Mouse (Mus musculus): Measurements from ENCODE around the gene Pfkfb4. TPM values are rescaled to one million over a fixed set of nuclear protein-coding genes. Genes with fewer than 3 reads are reported as not detected.

Pfkfb4 gene
- polyA plus RNA-seq, 1 experiment, result 4.4 TPM

- H3K27me3 ChIP-seq (ENCODE audit: control insufficient read depth, insufficient read depth, insufficient read length), result no peaks in the 10 kb centered on the region
- no peak overlapping the region for H3K4me3 ChIP-seq
- H3ac ChIP-seq (ENCODE audit: control insufficient read depth, insufficient read length), result no peak overlapping the region
- peaks cover 19% of the 10 kb centered on the region for H3K36me3 ChIP-seq (ENCODE audit: control insufficient read depth, insufficient read depth)
- H3K4me2 ChIP-seq (ENCODE audit: low read depth), result no peak overlapping the region
- no peaks in the 10 kb centered on the region for H3K79me2 ChIP-seq (ENCODE audit: control insufficient read depth, insufficient read depth)
- TF ChIP-seq CEBPB (IDR thresholded peaks at IDR 0.05; ENCODE audit: insufficient read depth, poor library complexity, severe bottlenecking) (no peak), MYOG (IDR thresholded peaks at IDR 0.05; ENCODE audit: control insufficient read depth in 1 of 3, insufficient read depth in 1 of 3, insufficient read length in 2 of 3, low read depth in 2 of 3) (no peak), E2F4 (IDR thresholded peaks at IDR 0.05; ENCODE audit: insufficient read depth) (no peak), USF1 (IDR thresholded peaks at IDR 0.05; ENCODE audit: low read depth) (no peak), TCF12 (IDR thresholded peaks at IDR 0.05; ENCODE audit: insufficient read depth, poor library complexity, severe bottlenecking) (no peak), MYOD1 (IDR thresholded peaks at IDR 0.05; ENCODE audit: control insufficient read depth in 1 of 3, insufficient read length in 2 of 3, low read depth in 2 of 3) (no peak), REST (IDR thresholded peaks at IDR 0.05; ENCODE audit: insufficient read depth, insufficient read length) (no peak), POLR2AphosphoS2 (IDR thresholded peaks at IDR 0.05; ENCODE audit: insufficient read length, low read depth) (no peak), POLR2A (IDR thresholded peaks at IDR 0.05; ENCODE audit: insufficient read length, low read depth) (no peak), MAX (IDR thresholded peaks at IDR 0.05; ENCODE audit: low read depth) (no peak), TCF3 (IDR thresholded peaks at IDR 0.05; ENCODE audit: insufficient read length, low read depth) (no peak), SRF (IDR thresholded peaks at IDR 0.05; ENCODE audit: control insufficient read depth, insufficient read length, low read depth) (no peak)
These were observed 41.4 kb upstream of the Pfkfb4 start for GRCm38 (mm10) chr9:108949967-108950728.

- no peaks in the 10 kb centered on the region for H3K79me2 ChIP-seq (ENCODE audit: control insufficient read depth, insufficient read depth)
- TF ChIP-seq E2F4 (IDR thresholded peaks at IDR 0.05; ENCODE audit: insufficient read depth) (no peak), MYOD1 (IDR thresholded peaks at IDR 0.05; ENCODE audit: control insufficient read depth in 1 of 3, insufficient read length in 2 of 3, low read depth in 2 of 3) (peak in 2 of 3 experiments; percentile 48 to 81)
- H3K27me3 ChIP-seq (ENCODE audit: control insufficient read depth, insufficient read depth, insufficient read length), result no peaks in the 10 kb centered on the region
- no peaks in the 10 kb centered on the region for H3K36me3 ChIP-seq (ENCODE audit: control insufficient read depth, insufficient read depth)
- no peak within 1 kb of the TSS for H3ac ChIP-seq (ENCODE audit: control insufficient read depth, insufficient read length)
- H3K4me3 ChIP-seq, result peak within 1 kb of the TSS; percentile 11
- H3K4me2 ChIP-seq (ENCODE audit: low read depth), result peak within 1 kb of the TSS; percentile 60
These were observed 38.4 kb upstream of the Pfkfb4 start, which contains the start of gene Col7a1 for GRCm38 (mm10) chr9:108953081-108953636. Gene Col7a1 (plus strand): TSS chr9:108953586.

DNA sequence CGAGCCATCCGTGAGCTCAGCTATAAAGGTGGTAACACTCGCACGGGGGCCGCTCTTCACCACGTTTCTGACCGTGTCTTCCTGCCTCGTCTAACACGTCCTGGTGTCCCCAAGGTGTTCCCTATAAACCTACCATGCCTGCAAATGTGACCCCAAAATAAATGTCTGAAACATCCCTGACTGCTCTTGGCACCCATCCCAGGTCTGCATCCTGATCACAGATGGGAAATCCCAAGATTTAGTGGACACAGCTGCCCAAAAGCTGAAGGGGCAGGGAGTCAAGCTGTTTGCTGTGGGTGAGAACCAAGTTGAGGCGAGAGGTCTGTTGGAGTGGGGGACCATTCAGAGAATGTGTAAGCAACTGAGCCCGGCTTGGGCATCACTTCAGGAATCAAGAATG, 36.3 kb upstream of the Pfkfb4 start:
- Histone ChIP-seq H3K27me3 (ENCODE audit: control insufficient read depth, insufficient read depth, insufficient read length) (no peaks in the 10 kb centered on the region), H3K4me3 (no peak overlapping the region), H3ac (ENCODE audit: control insufficient read depth, insufficient read length) (no peak overlapping the region)

DNA sequence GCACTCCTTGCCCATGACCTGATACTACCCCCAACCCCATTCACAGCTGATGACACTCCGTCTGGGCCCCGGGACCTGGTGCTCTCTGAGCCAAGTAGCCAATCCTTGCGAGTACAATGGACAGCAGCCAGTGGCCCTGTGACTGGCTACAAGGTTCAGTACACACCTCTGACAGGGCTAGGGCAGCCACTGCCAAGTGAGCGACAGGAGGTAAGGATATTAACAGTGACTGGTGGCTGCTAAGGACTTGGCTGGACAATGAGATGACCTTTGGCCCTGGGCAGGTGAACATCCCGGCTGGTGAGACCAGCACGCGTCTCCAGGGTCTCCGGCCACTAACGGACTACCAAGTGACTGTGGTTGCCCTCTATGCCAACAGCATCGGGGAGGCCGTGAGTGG, 35.7 kb upstream of the Pfkfb4 start:
- Histone ChIP-seq H3K79me2 (ENCODE audit: control insufficient read depth, insufficient read depth) (no peaks in the 10 kb centered on the region), H3K36me3 (ENCODE audit: control insufficient read depth, insufficient read depth) (no peaks in the 10 kb centered on the region), H3K4me3 (no peak overlapping the region), H3K4me2 (ENCODE audit: low read depth) (no peak overlapping the region), H3ac (ENCODE audit: control insufficient read depth, insufficient read length) (no peak overlapping the region), H3K27me3 (ENCODE audit: control insufficient read depth, insufficient read depth, insufficient read length) (no peaks in the 10 kb centered on the region)
- TF ChIP-seq TCF3 (IDR thresholded peaks at IDR 0.05; ENCODE audit: insufficient read length, low read depth) (no peak), CEBPB (IDR thresholded peaks at IDR 0.05; ENCODE audit: insufficient read depth, poor library complexity, severe bottlenecking) (no peak), E2F4 (IDR thresholded peaks at IDR 0.05; ENCODE audit: insufficient read depth) (no peak), POLR2A (IDR thresholded peaks at IDR 0.05; ENCODE audit: insufficient read length, low read depth) (no peak), USF1 (IDR thresholded peaks at IDR 0.05; ENCODE audit: low read depth) (no peak), TCF12 (IDR thresholded peaks at IDR 0.05; ENCODE audit: insufficient read depth, poor library complexity, severe bottlenecking) (no peak), MYOD1 (IDR thresholded peaks at IDR 0.05; ENCODE audit: control insufficient read depth in 1 of 3, insufficient read length in 2 of 3, low read depth in 2 of 3) (no peak), REST (IDR thresholded peaks at IDR 0.05; ENCODE audit: insufficient read depth, insufficient read length) (no peak), SRF (IDR thresholded peaks at IDR 0.05; ENCODE audit: control insufficient read depth, insufficient read length, low read depth) (no peak), MYOG (IDR thresholded peaks at IDR 0.05; ENCODE audit: control insufficient read depth in 1 of 3, insufficient read depth in 1 of 3, insufficient read length in 2 of 3, low read depth in 2 of 3) (no peak), POLR2AphosphoS2 (IDR thresholded peaks at IDR 0.05; ENCODE audit: insufficient read length, low read depth) (no peak), MAX (IDR thresholded peaks at IDR 0.05; ENCODE audit: low read depth) (no peak)

More for the DNA sequence above, 36.3 kb upstream of the Pfkfb4 start:
- no peaks in the 10 kb centered on the region for H3K36me3 ChIP-seq (ENCODE audit: control insufficient read depth, insufficient read depth)
- H3K4me2 ChIP-seq (ENCODE audit: low read depth), result no peak overlapping the region
- H3K79me2 ChIP-seq (ENCODE audit: control insufficient read depth, insufficient read depth), result no peaks in the 10 kb centered on the region
- TF ChIP-seq MYOD1 (IDR thresholded peaks at IDR 0.05; ENCODE audit: control insufficient read depth in 1 of 3, insufficient read length in 2 of 3, low read depth in 2 of 3) (peak in 2 of 3 experiments; percentile 32 to 41), TCF12 (IDR thresholded peaks at IDR 0.05; ENCODE audit: insufficient read depth, poor library complexity, severe bottlenecking) (no peak)

DNA sequence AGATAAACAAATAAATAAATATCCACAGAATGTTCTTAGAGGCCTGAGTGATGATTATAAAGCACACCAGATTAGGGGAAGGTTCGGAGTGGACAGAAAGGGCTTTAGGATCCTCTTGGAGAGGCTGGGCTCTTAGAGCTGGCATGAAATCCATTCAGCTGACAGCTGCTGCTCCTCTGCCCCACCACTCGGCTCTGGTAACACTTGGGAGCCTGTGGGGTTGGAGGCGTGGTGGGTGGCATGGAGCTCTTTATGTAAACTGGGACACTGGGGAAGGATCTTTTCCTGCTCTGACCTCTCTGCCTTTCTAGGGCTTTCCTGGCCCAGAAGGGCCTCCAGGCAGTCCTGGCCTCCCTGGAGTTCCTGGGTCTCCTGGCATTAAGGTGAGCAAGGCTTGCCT, 28.0 kb upstream of the Pfkfb4 start:
- H3K79me2 ChIP-seq (ENCODE audit: control insufficient read depth, insufficient read depth), result no peaks in the 10 kb centered on the region
- H3ac ChIP-seq (ENCODE audit: control insufficient read depth, insufficient read length), result no peak overlapping the region
- H3K36me3 ChIP-seq (ENCODE audit: control insufficient read depth, insufficient read depth), result no peaks in the 10 kb centered on the region
- TF ChIP-seq TCF3 (IDR thresholded peaks at IDR 0.05; ENCODE audit: insufficient read length, low read depth), result no peak
- peak in 1 of 3 experiments; percentile 57 for TF ChIP-seq MYOG (IDR thresholded peaks at IDR 0.05; ENCODE audit: control insufficient read depth in 1 of 3, insufficient read depth in 1 of 3, insufficient read length in 2 of 3, low read depth in 2 of 3)
- peak in 2 of 3 experiments; percentile 34 to 65 for TF ChIP-seq MYOD1 (IDR thresholded peaks at IDR 0.05; ENCODE audit: control insufficient read depth in 1 of 3, insufficient read length in 2 of 3, low read depth in 2 of 3)
- no peak overlapping the region for H3K4me3 ChIP-seq
- H3K27me3 ChIP-seq (ENCODE audit: control insufficient read depth, insufficient read depth, insufficient read length), result no peaks in the 10 kb centered on the region
- peak overlapping the region; percentile 0 for H3K4me2 ChIP-seq (ENCODE audit: low read depth)
